14 mouse cellular contexts compared by ENCODE assay signal in genomic region chr9:99394366-99394765, GRCm38 (mm10). TPM values are rescaled to one million over a fixed set of nuclear protein-coding genes. Genes with fewer than 3 reads are reported as not detected.
DNase-seq lines count a peak whose midpoint lies in the region; ATAC-seq and TF ChIP-seq lines count a peak whose summit lies in the region.
"Had no signal": no experiment of that assay in that cellular context is flagged by ENCODE, and none has a peak within 500 bp of the region (broad histone marks: within the 10 kb centered on the region; RNA-seq: fewer than 3 reads in every experiment).

No protein-coding gene starts in this region.

- peaks cover 7% of the 10 kb centered on the region for H3K4me1 ChIP-seq in forebrain, embryonic 10.5 days
- no peaks in the 10 kb centered on the region for H3K4me1 ChIP-seq in forebrain, embryonic 14.5 days (ENCODE audit: control insufficient read depth, insufficient read depth, low read length)
- H3K4me1 ChIP-seq in lung, postnatal 0 days (ENCODE audit: insufficient read depth, low read depth, low read length): no peaks in the 10 kb centered on the region
- H3K4me1 ChIP-seq in lung, adult 2 months (ENCODE audit: control insufficient read depth, insufficient read depth, low read length): no peaks in the 10 kb centered on the region
- H3K4me1 ChIP-seq in midbrain, embryonic 13.5 days (replicated peaks): no peaks in the 10 kb centered on the region

- no peaks in the 10 kb centered on the region for H3K9me3 ChIP-seq in forebrain, embryonic 10.5 days
- H3K9me3 ChIP-seq in forebrain, embryonic 14.5 days (replicated peaks; ENCODE audit: control insufficient read depth, low read length): no peaks in the 10 kb centered on the region
- H3K9me3 ChIP-seq in lung, postnatal 0 days (ENCODE audit: low read length): no peaks in the 10 kb centered on the region
- H3K9me3 ChIP-seq in midbrain, embryonic 13.5 days: no peaks in the 10 kb centered on the region

- no peak overlapping the region for H3K4me3 ChIP-seq in forebrain, embryonic 10.5 days
- no peak overlapping the region for H3K4me3 ChIP-seq in forebrain, embryonic 14.5 days (ENCODE audit: low read depth, low read length)
- no peak overlapping the region for H3K4me3 ChIP-seq in lung, postnatal 0 days (ENCODE audit: low read depth, low read length)
- H3K4me3 ChIP-seq in lung, adult 2 months (replicated peaks; ENCODE audit: extremely low read depth, low read depth, low read length): no peak overlapping the region
- no peak overlapping the region for H3K4me3 ChIP-seq in midbrain, embryonic 13.5 days (replicated peaks)

- H3K27ac ChIP-seq in forebrain, embryonic 10.5 days: 0 out of 2 replicates have a peak overlapping the region, but pooled peaks have one; percentile 30
- no peak overlapping the region for H3K27ac ChIP-seq in forebrain, embryonic 14.5 days (ENCODE audit: low read depth, low read length)
- H3K27ac ChIP-seq in lung, postnatal 0 days (ENCODE audit: low read length): no peak overlapping the region
- no peak overlapping the region for H3K27ac ChIP-seq in midbrain, embryonic 13.5 days
- H3K27ac ChIP-seq: kidney, postnatal 0 days; macrophage had no signal

- no peak for TF ChIP-seq EP300 in lung, postnatal 0 days (IDR thresholded peaks at IDR 0.05)

- no peak for DNase-seq in forebrain, embryonic 10.5 days (ENCODE audit: extremely low spot score, low spot score)
- DNase-seq in forebrain, embryonic 14.5 days (ENCODE audit: low spot score): no peak
- DNase-seq in lung, postnatal 0 days (ENCODE audit: low spot score): no peak
- no peak for DNase-seq in lung, adult 2 months
- DNase-seq in adrenal gland, adult (ENCODE audit: inconsistent age in 2 of 2, low spot score in 1 of 2): peak; percentile 87 to 92
- peak; percentile 53 for DNase-seq in retina, embryonic 14.5 days (ENCODE audit: low spot score)
- DNase-seq in left cerebral cortex, postnatal 14 days (ENCODE audit: low spot score in 2 of 2): no peak

- no peak for TF ChIP-seq POLR2A in lung, adult 2 months (IDR thresholded peaks at IDR 0.05; ENCODE audit: borderline replicate concordance, extremely low read depth, low read depth, low read length)

- peaks cover 14% of the 10 kb centered on the region for H3K36me3 ChIP-seq in forebrain, embryonic 10.5 days (replicated peaks)
- H3K36me3 ChIP-seq in forebrain, embryonic 14.5 days (ENCODE audit: control insufficient read depth, insufficient read depth, low read length): peaks cover 27% of the 10 kb centered on the region
- 0 out of 2 replicates have a peak, but pooled peaks cover 6% of the 10 kb centered on the region for H3K36me3 ChIP-seq in lung, postnatal 0 days (ENCODE audit: insufficient read depth, low read length)
- H3K36me3 ChIP-seq in midbrain, embryonic 13.5 days: peaks cover 41% of the 10 kb centered on the region

- 77% methylated on average over 11 of the region's 11 CpGs for WGBS in forebrain, embryonic 10.5 days
- 74% methylated on average over 11 of the region's 11 CpGs for WGBS in forebrain, embryonic 14.5 days
- WGBS in lung, postnatal 0 days: 69% methylated on average over 10 of the region's 11 CpGs
- WGBS in lung, adult 2 months: 64% methylated on average over 11 of the region's 11 CpGs
- 78% methylated on average over 11 of the region's 11 CpGs for WGBS in midbrain, embryonic 13.5 days

- no peak for TF ChIP-seq CTCF in lung, postnatal 0 days (IDR thresholded peaks at IDR 0.05)
- TF ChIP-seq CTCF in lung, adult 2 months (IDR thresholded peaks at IDR 0.05; ENCODE audit: insufficient read depth, low read length): no peak

- intact Hi-C loops in left cerebral cortex, postnatal 14 days (cut with DNase I): no loop called here

- H3K27me3 ChIP-seq in forebrain, embryonic 10.5 days (ENCODE audit: poor library complexity, severe bottlenecking): no peaks in the 10 kb centered on the region
- no peaks in the 10 kb centered on the region for H3K27me3 ChIP-seq in forebrain, embryonic 14.5 days (replicated peaks; ENCODE audit: control insufficient read depth, insufficient read depth, low read length)
- no peaks in the 10 kb centered on the region for H3K27me3 ChIP-seq in lung, postnatal 0 days (replicated peaks; ENCODE audit: insufficient read depth, low read length)
- no peaks in the 10 kb centered on the region for H3K27me3 ChIP-seq in midbrain, embryonic 13.5 days
- H3K27me3 ChIP-seq: Patski had no signal

- H3K4me2 ChIP-seq in forebrain, embryonic 14.5 days (ENCODE audit: low read length): no peak overlapping the region
- H3K4me2 ChIP-seq in lung, postnatal 0 days (replicated peaks; ENCODE audit: low read depth, low read length): no peak overlapping the region
- no peak overlapping the region for H3K4me2 ChIP-seq in midbrain, embryonic 13.5 days (replicated peaks)
- H3K4me2 ChIP-seq: liver, embryonic 11.5 days had no signal

- H3K9ac ChIP-seq in forebrain, embryonic 14.5 days (ENCODE audit: low read length): no peak overlapping the region
- H3K9ac ChIP-seq in lung, postnatal 0 days (replicated peaks; ENCODE audit: low read depth): no peak overlapping the region
- no peak overlapping the region for H3K9ac ChIP-seq in midbrain, embryonic 13.5 days (replicated peaks)

- ATAC-seq in forebrain, embryonic 14.5 days: no peak
- ATAC-seq in lung, postnatal 0 days: 0 out of 2 replicates have a peak, but pooled peaks have one; percentile 25
- no peak for ATAC-seq in midbrain, embryonic 13.5 days
- ATAC-seq: Patski had no signal

RNA-seq across cellular contexts. Expression of gene Esyt3, which starts 36.0 kb away (rescaled TPM):
- polyA plus RNA-seq in forebrain, embryonic 10.5 days (2016; fragmentation: Nextera tagmentation; extraction: Ambion mirVana): 0.35 and 0.37 TPM in 2 replicates
- 0.52 and 0.58 TPM in 2 replicates for polyA plus RNA-seq in forebrain, embryonic 14.5 days (2014; fragmentation: Nextera tagmentation; extraction: Ambion mirVana)
- 1.3 and 1.5 TPM in 2 replicates for polyA plus RNA-seq in lung, postnatal 0 days (2015; fragmentation: Nextera tagmentation; extraction: Ambion mirVana)
- polyA plus RNA-seq in lung, adult 2 months (2012; rRNA removed): 6.0 and 11.0 TPM in 2 replicates
- polyA plus RNA-seq in midbrain, embryonic 13.5 days (2015; fragmentation: Nextera tagmentation; extraction: Ambion mirVana): 0.30 and 0.46 TPM in 2 replicates
- total RNA-seq in left cerebral cortex, postnatal 14 days (2021): 1 to 10 TPM in 1 of 2 experiments, under 1 TPM in 1; 0.59 to 1.1 TPM
- polyA plus RNA-seq: C2C12, macrophage had no signal

RNA-seq across cellular contexts. Expression of gene Mras, which starts 42.8 kb away (rescaled TPM):
- polyA plus RNA-seq in forebrain, embryonic 10.5 days (2016; fragmentation: Nextera tagmentation; extraction: Ambion mirVana): 7.6 and 8.7 TPM in 2 replicates
- 51.8 and 56.8 TPM in 2 replicates for polyA plus RNA-seq in forebrain, embryonic 14.5 days (2014; fragmentation: Nextera tagmentation; extraction: Ambion mirVana)
- 13.9 and 22.4 TPM in 2 replicates for polyA plus RNA-seq in lung, postnatal 0 days (2015; fragmentation: Nextera tagmentation; extraction: Ambion mirVana)
- polyA plus RNA-seq in lung, adult 2 months (2012; rRNA removed): 8.5 and 9.2 TPM in 2 replicates
- polyA plus RNA-seq in midbrain, embryonic 13.5 days (2015; fragmentation: Nextera tagmentation; extraction: Ambion mirVana): 43.8 and 46.0 TPM in 2 replicates
- 100 to 1,000 TPM; 146 to 154 TPM for total RNA-seq in left cerebral cortex, postnatal 14 days (2021)

RNA-seq across cellular contexts. Expression of gene Nme9, which starts 56.9 kb away (rescaled TPM):
- polyA plus RNA-seq in forebrain, embryonic 10.5 days (2016; fragmentation: Nextera tagmentation; extraction: Ambion mirVana): not detected in 2 replicates
- 0.54 and 1.5 TPM in 2 replicates for polyA plus RNA-seq in forebrain, embryonic 14.5 days (2014; fragmentation: Nextera tagmentation; extraction: Ambion mirVana)
- polyA plus RNA-seq in lung, postnatal 0 days (2015; fragmentation: Nextera tagmentation; extraction: Ambion mirVana): 17.1 and 19.2 TPM in 2 replicates
- 11.0 and 12.7 TPM in 2 replicates for polyA plus RNA-seq in lung, adult 2 months (2012; rRNA removed)
- 0.55 TPM in 1 of 2 replicates, not detected in the other for polyA plus RNA-seq in midbrain, embryonic 13.5 days (2015; fragmentation: Nextera tagmentation; extraction: Ambion mirVana)
- not detected for total RNA-seq in left cerebral cortex, postnatal 14 days (2021)
- total RNA-seq: heart, adult 8-10 months had no signal
- polyA plus RNA-seq: C2C12; liver, embryonic 11.5 days; macrophage; Patski had no signal

Comparison
In these comparisons a context has a peak if more than half of its experiments do, and no peak if none do; other contexts are left out.
1. DNase-seq: peak in adrenal gland, adult (2 of 2) and retina, embryonic 14.5 days (single experiment); none in forebrain, embryonic 10.5 days (single experiment), forebrain, embryonic 14.5 days (single experiment), lung, postnatal 0 days (single experiment), lung, adult 2 months (single experiment) and left cerebral cortex, postnatal 14 days (0 of 2).